Mouse (Mus musculus) megakaryocyte, embryonic 14.5 days (primary cell): ENCODE data around the gene Sry. TPM values are rescaled to one million over a fixed set of nuclear protein-coding genes. Genes with fewer than 3 reads are reported as not detected.

Experiments used
- H3K27me3 ChIP-seq: replicated peaks from 2 replicates; pipeline ENCODE3; 2012; ENCODE audit warnings: inconsistent platforms
- H3K36me3 ChIP-seq: replicated peaks from 2 replicates; pipeline ENCODE3; 2012; ENCODE audit warnings: low read length, inconsistent platforms, mixed read lengths
- H3K4me1 ChIP-seq: 2 replicates; pipeline ENCODE4 v1.6.1; 2012; ENCODE audit warnings: inconsistent platforms
- H3K4me3 ChIP-seq: replicated peaks from 2 replicates; pipeline ENCODE3; 2012; ENCODE audit warnings: moderate library complexity, mild to moderate bottlenecking, inconsistent platforms
- H3K9me3 ChIP-seq: 2 replicates; pipeline ENCODE4 v1.6.1; 2012; ENCODE audit warnings: inconsistent platforms
- FLI1 ChIP-seq: IDR thresholded peaks from 2 replicates; pipeline ENCODE4 v1.6.1; 2012; ENCODE audit warnings: low read length, inconsistent platforms, mixed read lengths
- GATA1 ChIP-seq: IDR thresholded peaks from 3 replicates; pipeline ENCODE4 v1.6.1; 2012; ENCODE audit warnings: mixed read lengths, low read length, inconsistent platforms, borderline replicate concordance
- polyA plus RNA-seq: library from polyadenylated mRNA; stranded (reverse); fragments of >175 nt; gene quantifications from 2 replicates; pipeline ENCODE4 v1.2.3, GENCODE M21; 2012; ENCODE audit warnings: low replicate concordance; ENCODE audit not compliant: insufficient read depth

Gene Sry
- not detected in 2 replicates for polyA plus RNA-seq

DNA sequence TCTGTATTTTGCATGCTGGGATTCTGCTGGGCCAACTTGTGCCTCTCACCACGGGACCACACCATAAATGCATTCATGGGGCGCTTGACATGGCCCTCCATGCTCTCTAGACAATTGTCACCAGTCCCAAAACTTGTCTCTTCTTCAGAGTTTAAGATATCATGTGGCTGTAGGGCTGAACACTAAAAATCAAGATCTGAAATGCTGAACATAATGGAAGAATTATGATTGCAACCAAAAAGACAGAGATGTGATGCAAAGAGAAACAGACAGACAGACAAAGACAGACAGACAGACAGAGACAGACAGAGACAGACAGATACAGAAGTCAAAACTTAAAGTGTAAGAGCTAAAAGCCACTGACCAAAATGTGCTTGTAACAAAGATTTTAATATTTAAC is at the start of gene Sry:
Sry (minus strand) TSS at position 101 of the 400 bp plus-strand sequence.
- H3K36me3 ChIP-seq: no peaks in the 10 kb centered on the region
- H3K9me3 ChIP-seq: no peaks in the 10 kb centered on the region
- H3K4me3 ChIP-seq: no peak within 1 kb of the TSS
- TF ChIP-seq FLI1: no peak
- no peak for TF ChIP-seq GATA1
- no peaks in the 10 kb centered on the region for H3K27me3 ChIP-seq
- H3K4me1 ChIP-seq: no peaks in the 10 kb centered on the region

Other genes with a start within 250 kb of the Sry start
- gene H2al2c, start 64.6 kb downstream of the Sry start, polyA plus RNA-seq: not detected in 2 replicates
- gene H2al2b, start 57.0 kb upstream of the Sry start, polyA plus RNA-seq: not detected in 2 replicates
- not detected in 2 replicates for gene Gm4064, start 132.5 kb upstream of the Sry start, polyA plus RNA-seq
- not detected in 2 replicates for gene Rbmy, start 167.0 kb upstream of the Sry start, polyA plus RNA-seq
- gene Gm10256, start 167.0 kb upstream of the Sry start, polyA plus RNA-seq: not detected in 2 replicates
- gene Gm10352, start 237.3 kb upstream of the Sry start, polyA plus RNA-seq: not detected in 2 replicates